Mouse (Mus musculus) heart, embryonic 14.5 days (tissue): ENCODE data around the gene Fnd3c2. TPM values are rescaled to one million over a fixed set of nuclear protein-coding genes. Genes with fewer than 3 reads are reported as not detected.
A peak's percentile ranks its signal among the peaks of the same experiment; 100 is the strongest.

Experiments used
- ATAC-seq: fragments of 200-750 bp; cut with Nextera tagmentation; 2 replicates; pipeline ENCODE4 v1.8.0; 2017; ENCODE audit warnings: low read depth, moderate TSS enrichment; ENCODE audit not compliant: insufficient number of reproducible peaks, insufficient read depth, low FRiP score
- H3K27ac ChIP-seq, 2 experiments: fragments of 200-500 bp in 1 of 2; fragments of 300-500 bp in 1 of 2; sonication (generic) in 1 of 2; replicated peaks in 1 of 2; 2 replicates each; pipeline ENCODE4 v1.5.1; 2012 to 2014; ENCODE audit warnings: low read depth in 2 of 2, low read length in 2 of 2, control low read depth in 1 of 2, mild to moderate bottlenecking in 1 of 2, mixed read lengths in 1 of 2; ENCODE audit not compliant: control insufficient read depth in 1 of 2, insufficient read depth in 1 of 2
- H3K27me3 ChIP-seq: fragments of 300-500 bp; sonication (generic); 2 replicates; pipeline ENCODE4 v1.6.1; 2014; ENCODE audit warnings: mild to moderate bottlenecking, low read length, control low read depth; ENCODE audit not compliant: control insufficient read depth, insufficient read depth
- H3K36me3 ChIP-seq: fragments of 300-500 bp; sonication (generic); 2 replicates; pipeline ENCODE4 v1.6.1; 2014; ENCODE audit warnings: mild to moderate bottlenecking, control low read depth, low read length, mixed read lengths; ENCODE audit not compliant: control insufficient read depth, insufficient read depth
- H3K4me1 ChIP-seq, 2 experiments: fragments of 200-500 bp in 1 of 2; fragments of 300-500 bp in 1 of 2; sonication (generic) in 1 of 2; 2 replicates each; pipeline ENCODE4 v1.6.1; 2012 to 2014; ENCODE audit warnings: low read length in 2 of 2, control low read depth in 1 of 2, mixed read lengths in 1 of 2; ENCODE audit not compliant: control insufficient read depth in 2 of 2, insufficient read depth in 2 of 2
- H3K4me2 ChIP-seq: fragments of 300-500 bp; sonication (generic); 2 replicates; pipeline ENCODE4 v1.6.1; 2014; ENCODE audit warnings: mild to moderate bottlenecking, low read length
- H3K4me3 ChIP-seq, 2 experiments: fragments of 200-500 bp in 1 of 2; fragments of 300-500 bp in 1 of 2; sonication (generic) in 1 of 2; 2 replicates each; pipeline ENCODE4 v1.5.1; 2012 to 2014; ENCODE audit warnings: low read length in 2 of 2, mild to moderate bottlenecking in 2 of 2, control low read depth in 1 of 2, low read depth in 1 of 2, moderate library complexity in 1 of 2; ENCODE audit not compliant: control insufficient read depth in 1 of 2, insufficient read depth in 1 of 2
- H3K9ac ChIP-seq: fragments of 300-500 bp; sonication (generic); 2 replicates; pipeline ENCODE4 v1.6.1; 2014; ENCODE audit warnings: mild to moderate bottlenecking, low read length
- H3K9me3 ChIP-seq: fragments of 300-500 bp; sonication (generic); 2 replicates; pipeline ENCODE4 v1.6.1; 2016; ENCODE audit warnings: low read length, control low read depth; ENCODE audit not compliant: control insufficient read depth
- WGBS: fragments of 180-500 bp; shearing (Covaris S2); extraction: QIAGEN DNeasy Blood & Tissue Kit; methylation state at CpG from one replicate; pipeline ENCODE4 v1.1.7; 2014; 5-methylcytosine and 5-hydroxymethylcytosine counted together
- polyA plus RNA-seq: library from polyadenylated mRNA; unstranded; fragments of >200 nt; fragmentation: Nextera tagmentation; extraction: Ambion mirVana; gene quantifications from 2 replicates; pipeline ENCODE4 v1.2.1, GENCODE M21; 2014

The Fnd3c2 gene
- polyA plus RNA-seq, result not detected in 2 replicates

DNA sequence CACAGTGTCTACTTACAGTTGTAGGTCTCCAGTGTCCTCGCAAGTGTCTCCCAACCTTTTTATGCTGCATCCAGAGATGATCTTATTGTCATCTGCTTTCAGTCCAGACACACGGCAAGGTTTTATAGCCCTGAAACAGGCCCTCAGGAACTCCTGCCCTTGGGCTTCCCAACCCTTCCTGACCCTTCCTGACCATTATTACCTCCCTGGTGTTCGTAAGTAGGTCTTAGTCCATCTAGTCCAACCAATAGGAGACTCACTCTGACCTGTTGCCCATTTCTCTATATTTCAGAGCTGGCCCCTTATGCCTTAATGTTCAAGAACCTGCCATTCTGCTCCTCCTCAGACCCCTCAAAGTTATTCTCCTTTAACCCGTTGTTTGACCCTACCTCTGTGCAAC, at the start of gene Fnd3c2:
TSS of gene Fnd3c2 (minus strand) at position 101 of the 400 bp plus-strand sequence.
- no peaks in the 10 kb centered on the region for H3K4me1 ChIP-seq
- H3K36me3 ChIP-seq, result no peaks in the 10 kb centered on the region
- no peak within 1 kb of the TSS for H3K27ac ChIP-seq
- no peaks in the 10 kb centered on the region for H3K27me3 ChIP-seq
- no peak within 1 kb of the TSS for H3K9ac ChIP-seq
- no peak within 1 kb of the TSS for H3K4me3 ChIP-seq
- ATAC-seq, result no peak
- H3K9me3 ChIP-seq, result no peaks in the 10 kb centered on the region
- WGBS, result 79% methylated on average over 4 of the region's 4 CpGs
- no peak within 1 kb of the TSS for H3K4me2 ChIP-seq

DNA sequence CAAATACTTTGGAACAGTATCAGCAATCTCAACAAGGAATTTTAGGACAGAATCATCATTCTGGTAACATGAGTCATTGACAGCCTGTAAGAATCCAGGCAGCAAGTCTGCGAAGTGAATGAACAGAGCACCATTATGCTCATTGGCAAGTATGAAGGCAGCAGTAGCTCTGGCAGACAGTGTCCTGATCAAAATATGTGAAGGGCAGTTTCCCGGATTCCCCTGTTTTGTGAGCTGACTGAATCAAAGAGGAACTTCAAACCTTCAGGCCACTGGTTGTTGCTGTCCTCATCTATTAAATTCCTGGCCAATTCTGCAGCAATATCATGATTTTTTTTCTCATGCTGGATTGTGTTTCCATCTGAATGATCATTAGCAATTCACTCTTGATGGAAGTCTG, 29.3 kb upstream of the Fnd3c2 start:
- no peaks in the 10 kb centered on the region for H3K9me3 ChIP-seq
- H3K36me3 ChIP-seq, result no peaks in the 10 kb centered on the region
- ATAC-seq, result no peak
- 72% methylated on average over 2 of the region's 2 CpGs for WGBS
- no peak overlapping the region for H3K4me2 ChIP-seq
- H3K4me3 ChIP-seq, result no peak overlapping the region
- no peak overlapping the region for H3K9ac ChIP-seq
- H3K4me1 ChIP-seq, result no peaks in the 10 kb centered on the region
- H3K27ac ChIP-seq, result no peak overlapping the region
- no peaks in the 10 kb centered on the region for H3K27me3 ChIP-seq

DNA sequence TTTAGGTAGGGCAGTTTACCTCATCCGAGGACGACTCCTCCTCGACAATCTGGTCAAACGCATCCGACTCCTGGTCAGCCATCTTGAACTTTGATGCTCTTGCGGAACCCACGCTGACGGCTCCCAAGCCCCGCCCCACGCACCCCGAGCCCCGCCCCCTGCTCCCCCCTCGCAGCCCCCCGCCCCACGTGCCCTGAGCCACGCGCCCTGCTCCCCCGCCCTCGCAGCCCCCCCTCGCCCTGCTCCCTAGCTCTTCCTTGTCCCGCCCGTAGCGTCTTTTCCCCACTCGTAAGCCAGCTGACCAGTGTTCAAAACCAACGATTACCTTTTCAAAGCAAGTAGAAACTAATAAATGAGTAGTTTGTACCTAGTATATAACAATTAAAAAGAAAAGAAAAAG, 34.1 kb downstream of the Fnd3c2 start, which contains the start of gene Taf9b:
TSS of gene Taf9b (minus strand) at position 101 of the 400 bp plus-strand sequence.
- Histone ChIP-seq H3K4me2 (peak within 1 kb of the TSS; percentile 62), H3K36me3 (no peaks in the 10 kb centered on the region), H3K4me1 (no peaks in the 10 kb centered on the region), H3K9me3 (no peaks in the 10 kb centered on the region), H3K27me3 (no peaks in the 10 kb centered on the region), H3K4me3 (peak within 1 kb of the TSS; percentile 62 to 93; a peak in 3 of 4 replicates), H3K9ac (peak within 1 kb of the TSS; percentile 78; the same call in 1 of the 2 replicates), H3K27ac (peak within 1 kb of the TSS in 1 of 2 experiments; percentile 77; a peak in 1 of 4 replicates)
- ATAC-seq, result no peak
- WGBS, result 83% methylated on average over 25 of the region's 25 CpGs

DNA sequence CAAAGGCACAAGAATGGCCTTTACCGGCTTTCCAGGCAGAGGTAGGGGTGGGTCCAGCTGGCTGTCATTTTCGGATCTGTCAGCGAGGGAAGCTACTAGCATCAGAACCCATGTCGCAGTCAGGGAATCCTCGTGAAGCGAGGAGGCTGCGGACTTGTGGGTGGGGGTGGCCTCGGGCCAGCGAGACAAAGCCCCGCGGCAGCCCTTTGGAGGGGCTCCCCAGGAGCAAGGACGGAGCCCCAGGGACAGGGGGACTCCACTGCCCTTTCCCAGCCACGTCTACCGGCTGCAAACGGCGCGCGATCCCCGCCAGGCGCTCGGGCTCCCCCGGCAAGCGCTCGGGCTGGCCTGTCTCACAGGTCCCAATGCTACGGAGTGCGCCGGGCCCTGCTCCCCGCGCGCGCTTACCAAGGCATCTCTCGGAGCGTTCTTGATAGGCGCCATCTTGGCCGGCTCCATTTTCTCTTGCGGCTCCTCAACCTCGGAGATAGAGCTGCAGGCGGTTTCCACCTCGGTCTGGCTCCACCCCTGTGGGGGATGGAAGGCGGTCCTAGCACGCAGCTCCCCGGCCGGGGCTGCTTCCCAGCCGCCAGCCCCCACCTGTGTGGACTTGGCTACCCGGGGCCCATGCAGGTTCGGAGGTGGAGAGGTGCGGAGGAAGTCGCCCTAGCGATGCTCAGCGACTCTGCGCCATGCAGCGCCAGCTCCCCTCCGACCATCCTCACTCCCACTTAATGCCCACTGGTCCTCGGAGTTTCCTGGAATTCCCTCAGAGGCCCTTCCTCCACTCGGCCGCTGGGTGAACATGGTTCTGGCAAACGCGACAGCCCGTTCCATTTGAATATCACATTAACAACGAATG, 35.8 kb downstream of the Fnd3c2 start:
- H3K36me3 ChIP-seq, result no peaks in the 10 kb centered on the region
- H3K27ac ChIP-seq, result peak overlapping the region; percentile 67 to 77
- peak overlapping the region; percentile 62 for H3K4me2 ChIP-seq
- no peaks in the 10 kb centered on the region for H3K9me3 ChIP-seq
- H3K4me3 ChIP-seq, result peak overlapping the region; percentile 62 to 93
- 21% methylated on average over 54 of the region's 60 CpGs for WGBS
- ATAC-seq, result peak; percentile 85
- H3K9ac ChIP-seq, result peak overlapping the region; percentile 78
- H3K4me1 ChIP-seq, result no peaks in the 10 kb centered on the region
- no peaks in the 10 kb centered on the region for H3K27me3 ChIP-seq

DNA sequence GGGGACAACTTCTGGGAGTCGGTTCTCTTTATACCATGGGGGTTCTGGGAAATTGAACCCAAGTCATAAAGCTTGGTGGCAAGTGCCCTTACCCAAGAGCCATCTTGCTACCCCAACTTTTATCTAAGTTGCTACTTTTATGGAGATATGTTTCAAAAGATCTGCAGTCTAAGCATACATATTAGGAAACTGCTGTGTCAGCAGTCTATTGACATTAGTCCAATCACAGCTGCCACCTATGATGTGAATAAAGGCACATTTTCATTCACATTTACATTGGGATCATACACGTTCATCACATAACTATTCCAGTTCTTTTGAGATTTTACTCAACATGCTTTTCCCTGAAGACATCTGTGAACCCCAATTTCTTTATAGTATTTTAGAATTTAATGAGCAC, 46.1 kb downstream of the Fnd3c2 start:
- ATAC-seq, result no peak
- Histone ChIP-seq H3K4me3 (no peak overlapping the region), H3K4me1 (no peaks in the 10 kb centered on the region), H3K27ac (no peak overlapping the region), H3K9me3 (no peaks in the 10 kb centered on the region), H3K4me2 (no peak overlapping the region), H3K9ac (no peak overlapping the region), H3K27me3 (no peaks in the 10 kb centered on the region), H3K36me3 (peaks cover 24% of the 10 kb centered on the region)
- 88% methylated on average over 2 of the region's 2 CpGs for WGBS

DNA sequence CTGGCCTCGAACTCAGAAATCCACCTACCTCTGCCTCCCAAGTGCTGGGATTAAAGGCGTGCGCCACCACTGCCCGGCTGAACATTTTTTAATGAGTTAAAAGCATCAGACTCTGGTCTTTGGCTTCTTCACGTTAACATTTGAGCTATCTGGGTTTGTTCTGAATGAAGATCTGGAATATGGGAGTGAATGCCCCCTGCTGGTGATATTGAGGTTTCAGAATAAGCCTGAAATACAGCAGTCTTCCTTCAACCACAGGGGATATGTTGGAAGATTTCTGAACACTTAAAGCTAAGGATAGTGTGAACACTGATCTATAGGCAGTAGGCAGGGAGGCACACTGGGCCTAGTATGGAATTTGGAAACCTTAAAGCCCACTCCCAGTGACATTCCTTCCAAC, 56.3 kb downstream of the Fnd3c2 start:
- Histone ChIP-seq H3K27ac (no peak overlapping the region), H3K9me3 (no peaks in the 10 kb centered on the region), H3K27me3 (no peaks in the 10 kb centered on the region), H3K4me3 (no peak overlapping the region), H3K9ac (no peak overlapping the region), H3K36me3 (peaks cover 93% of the 10 kb centered on the region), H3K4me1 (no peaks in the 10 kb centered on the region), H3K4me2 (no peak overlapping the region)
- WGBS, result 77% methylated on average over 5 of the region's 5 CpGs
- no peak for ATAC-seq

DNA sequence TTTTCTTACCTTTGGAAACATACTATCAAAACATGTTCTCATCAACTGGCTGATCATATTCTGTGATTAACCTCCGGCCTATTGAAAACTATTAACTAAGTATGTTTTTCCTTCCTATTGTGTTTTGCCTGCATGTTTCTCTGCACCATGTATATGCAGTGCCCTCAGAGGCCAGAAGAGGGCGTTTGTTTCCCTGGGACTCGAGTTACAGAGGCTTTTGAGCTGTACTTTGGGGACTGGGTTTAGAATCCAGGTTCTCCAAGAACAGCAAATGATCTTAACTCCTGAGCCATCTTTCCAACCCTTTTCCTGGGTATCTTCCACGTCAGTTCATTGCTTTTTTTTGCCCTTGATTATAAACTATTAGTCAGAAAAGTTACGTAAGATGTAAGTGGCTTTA, 57.9 kb downstream of the Fnd3c2 start:
- no peaks in the 10 kb centered on the region for H3K9me3 ChIP-seq
- no peaks in the 10 kb centered on the region for H3K4me1 ChIP-seq
- H3K4me3 ChIP-seq, result no peak overlapping the region
- no peak for ATAC-seq
- H3K4me2 ChIP-seq, result no peak overlapping the region
- 54% methylated on average over 5 of the region's 5 CpGs for WGBS
- H3K27me3 ChIP-seq, result no peaks in the 10 kb centered on the region
- peaks cover 97% of the 10 kb centered on the region for H3K36me3 ChIP-seq
- no peak overlapping the region for H3K9ac ChIP-seq
- no peak overlapping the region for H3K27ac ChIP-seq
